Mouse (Mus musculus): Measurements from ENCODE around the gene Gm10964. TPM values are rescaled to one million over a fixed set of nuclear protein-coding genes. Genes with fewer than 3 reads are reported as not detected.
A peak's percentile ranks its signal among the peaks of the same experiment; 100 is the strongest.

Gm10964 gene
- polyA plus RNA-seq, 1 experiment from 2014 or later: not detected

GRCm38 (mm10) chr3:103737778-103738571 is 1.2 kb upstream of the Gm10964 start, which contains the start of gene Olfml3:
Olfml3 (minus strand) TSS chr3:103738001.
- Histone ChIP-seq H3K9me3 (replicated peaks; ENCODE audit: control insufficient read depth, low read length) (no peaks in the 10 kb centered on the region), H3K4me3 (ENCODE audit: low read depth, low read length) (peak within 1 kb of the TSS; percentile 24), H3K4me2 (peak within 1 kb of the TSS; percentile 68), H3K9ac (ENCODE audit: low read depth, low read length) (peak within 1 kb of the TSS; percentile 69), H3K36me3 (ENCODE audit: control insufficient read depth, insufficient read depth, low read length) (peaks cover 4% of the 10 kb centered on the region; the same call in 1 of the 2 replicates), H3K27me3 (ENCODE audit: control insufficient read depth, insufficient read depth, low read length) (no peaks in the 10 kb centered on the region), H3K27ac (ENCODE audit: low read depth, low read length) (peak within 1 kb of the TSS; percentile 97), H3K4me1 (ENCODE audit: control insufficient read depth, insufficient read depth, low read length) (peaks cover 41% of the 10 kb centered on the region)
- under 1% methylated on average over 18 of the region's 18 CpGs for WGBS (ENCODE audit: insufficient replicate concordance)
- peak; percentile 88 for ATAC-seq (replicated peaks; ENCODE audit: insufficient number of reproducible peaks, low FRiP score, low TSS enrichment)

GRCm38 (mm10) chr3:103740342-103740741 is 1.2 kb downstream of the Gm10964 start:
- Histone ChIP-seq H3K4me2 (no peak overlapping the region), H3K36me3 (ENCODE audit: control insufficient read depth, insufficient read depth, low read length) (peaks cover 20% of the 10 kb centered on the region), H3K4me3 (ENCODE audit: low read depth, low read length) (no peak overlapping the region), H3K27me3 (ENCODE audit: control insufficient read depth, insufficient read depth, low read length) (no peaks in the 10 kb centered on the region), H3K27ac (ENCODE audit: low read depth, low read length) (no peak overlapping the region), H3K9me3 (replicated peaks; ENCODE audit: control insufficient read depth, low read length) (no peaks in the 10 kb centered on the region), H3K9ac (ENCODE audit: low read depth, low read length) (no peak overlapping the region), H3K4me1 (ENCODE audit: control insufficient read depth, insufficient read depth, low read length) (peaks cover 23% of the 10 kb centered on the region)
- ATAC-seq (replicated peaks; ENCODE audit: insufficient number of reproducible peaks, low FRiP score, low TSS enrichment): no peak
- 59% methylated on average over 5 of the region's 5 CpGs for WGBS (ENCODE audit: insufficient replicate concordance)

GRCm38 (mm10) chr3:103743208-103743607 is 4.0 kb downstream of the Gm10964 start:
- Histone ChIP-seq H3K4me2 (no peak overlapping the region), H3K27ac (ENCODE audit: low read depth, low read length) (no peak overlapping the region), H3K4me3 (ENCODE audit: low read depth, low read length) (no peak overlapping the region), H3K9me3 (replicated peaks; ENCODE audit: control insufficient read depth, low read length) (no peaks in the 10 kb centered on the region), H3K36me3 (ENCODE audit: control insufficient read depth, insufficient read depth, low read length) (peaks cover 29% of the 10 kb centered on the region), H3K4me1 (ENCODE audit: control insufficient read depth, insufficient read depth, low read length) (peaks cover 6% of the 10 kb centered on the region), H3K9ac (ENCODE audit: low read depth, low read length) (no peak overlapping the region), H3K27me3 (ENCODE audit: control insufficient read depth, insufficient read depth, low read length) (no peaks in the 10 kb centered on the region)
- WGBS (ENCODE audit: insufficient replicate concordance): 84% methylated on average over 6 of the region's 6 CpGs
- no peak for ATAC-seq (replicated peaks; ENCODE audit: insufficient number of reproducible peaks, low FRiP score, low TSS enrichment)

- Histone ChIP-seq H3K4me2 (no peak overlapping the region), H3K4me3 (ENCODE audit: low read depth, low read length) (no peak overlapping the region), H3K4me1 (ENCODE audit: control insufficient read depth, insufficient read depth, low read length) (peaks cover 6% of the 10 kb centered on the region; the same call in 1 of the 2 replicates), H3K36me3 (ENCODE audit: control insufficient read depth, insufficient read depth, low read length) (peaks cover 43% of the 10 kb centered on the region), H3K27ac (ENCODE audit: low read depth, low read length) (no peak overlapping the region), H3K9me3 (replicated peaks; ENCODE audit: control insufficient read depth, low read length) (no peaks in the 10 kb centered on the region), H3K9ac (ENCODE audit: low read depth, low read length) (no peak overlapping the region), H3K27me3 (ENCODE audit: control insufficient read depth, insufficient read depth, low read length) (no peaks in the 10 kb centered on the region)
- 86% methylated on average over 14 of the region's 14 CpGs for WGBS (ENCODE audit: insufficient replicate concordance)
- no peak for ATAC-seq (replicated peaks; ENCODE audit: insufficient number of reproducible peaks, low FRiP score, low TSS enrichment)
These were observed 6.0 kb downstream of the Gm10964 start for GRCm38 (mm10) chr3:103745001-103745770.

GRCm38 (mm10) chr3:103746711-103747110 is 7.5 kb downstream of the Gm10964 start:
- no peak overlapping the region for H3K4me3 ChIP-seq (ENCODE audit: low read depth, low read length)
- no peak overlapping the region for H3K4me2 ChIP-seq
- H3K36me3 ChIP-seq (ENCODE audit: control insufficient read depth, insufficient read depth, low read length): peaks cover 44% of the 10 kb centered on the region
- no peak for ATAC-seq (replicated peaks; ENCODE audit: insufficient number of reproducible peaks, low FRiP score, low TSS enrichment)
- H3K9ac ChIP-seq (ENCODE audit: low read depth, low read length): no peak overlapping the region
- H3K9me3 ChIP-seq (replicated peaks; ENCODE audit: control insufficient read depth, low read length): no peaks in the 10 kb centered on the region
- no peak overlapping the region for H3K27ac ChIP-seq (ENCODE audit: low read depth, low read length)
- H3K4me1 ChIP-seq (ENCODE audit: control insufficient read depth, insufficient read depth, low read length): peaks cover 6% of the 10 kb centered on the region; the same call in 1 of the 2 replicates
- H3K27me3 ChIP-seq (ENCODE audit: control insufficient read depth, insufficient read depth, low read length): no peaks in the 10 kb centered on the region
- WGBS (ENCODE audit: insufficient replicate concordance): 87% methylated on average over 5 of the region's 5 CpGs

- ATAC-seq (replicated peaks; ENCODE audit: insufficient number of reproducible peaks, low FRiP score, low TSS enrichment): no peak
- Histone ChIP-seq H3K27ac (ENCODE audit: low read depth, low read length) (no peak overlapping the region), H3K4me1 (ENCODE audit: control insufficient read depth, insufficient read depth, low read length) (peaks cover 4% of the 10 kb centered on the region; the same call in 1 of the 2 replicates), H3K36me3 (ENCODE audit: control insufficient read depth, insufficient read depth, low read length) (peaks cover 25% of the 10 kb centered on the region), H3K4me3 (ENCODE audit: low read depth, low read length) (no peak overlapping the region), H3K27me3 (ENCODE audit: control insufficient read depth, insufficient read depth, low read length) (no peaks in the 10 kb centered on the region), H3K9me3 (replicated peaks; ENCODE audit: control insufficient read depth, low read length) (no peaks in the 10 kb centered on the region), H3K4me2 (no peak overlapping the region), H3K9ac (ENCODE audit: low read depth, low read length) (no peak overlapping the region)
- WGBS (ENCODE audit: insufficient replicate concordance): 86% methylated on average over 2 of the region's 2 CpGs
These were observed 12.4 kb downstream of the Gm10964 start for GRCm38 (mm10) chr3:103751558-103751957.

- peaks cover 15% of the 10 kb centered on the region for H3K36me3 ChIP-seq (ENCODE audit: control insufficient read depth, insufficient read depth, low read length)
- no peak overlapping the region for H3K27ac ChIP-seq (ENCODE audit: low read depth, low read length)
- ATAC-seq (replicated peaks; ENCODE audit: insufficient number of reproducible peaks, low FRiP score, low TSS enrichment): no peak
- no peaks in the 10 kb centered on the region for H3K27me3 ChIP-seq (ENCODE audit: control insufficient read depth, insufficient read depth, low read length)
- no peak overlapping the region for H3K4me3 ChIP-seq (ENCODE audit: low read depth, low read length)
- no peak overlapping the region for H3K4me2 ChIP-seq
- H3K9me3 ChIP-seq (replicated peaks; ENCODE audit: control insufficient read depth, low read length): no peaks in the 10 kb centered on the region
- no peak overlapping the region for H3K9ac ChIP-seq (ENCODE audit: low read depth, low read length)
- WGBS (ENCODE audit: insufficient replicate concordance): 30% methylated on average over 3 of the region's 3 CpGs
- H3K4me1 ChIP-seq (ENCODE audit: control insufficient read depth, insufficient read depth, low read length): peaks cover 4% of the 10 kb centered on the region; the same call in 1 of the 2 replicates
These were observed 16.2 kb downstream of the Gm10964 start for GRCm38 (mm10) chr3:103755351-103755750.

- Histone ChIP-seq H3K27ac (ENCODE audit: low read depth, low read length) (no peak overlapping the region), H3K27me3 (ENCODE audit: control insufficient read depth, insufficient read depth, low read length) (no peaks in the 10 kb centered on the region), H3K9me3 (replicated peaks; ENCODE audit: control insufficient read depth, low read length) (no peaks in the 10 kb centered on the region), H3K4me3 (ENCODE audit: low read depth, low read length) (no peak overlapping the region), H3K36me3 (ENCODE audit: control insufficient read depth, insufficient read depth, low read length) (peaks cover 16% of the 10 kb centered on the region), H3K9ac (ENCODE audit: low read depth, low read length) (no peak overlapping the region), H3K4me1 (ENCODE audit: control insufficient read depth, insufficient read depth, low read length) (peaks cover 4% of the 10 kb centered on the region; the same call in 1 of the 2 replicates), H3K4me2 (no peak overlapping the region)
- 90% methylated on average over 2 of the region's 2 CpGs for WGBS (ENCODE audit: insufficient replicate concordance)
- ATAC-seq (replicated peaks; ENCODE audit: insufficient number of reproducible peaks, low FRiP score, low TSS enrichment): no peak
These were observed 17.8 kb downstream of the Gm10964 start for GRCm38 (mm10) chr3:103756920-103757319.
